Mouse (Mus musculus) hindbrain, embryonic 11.5 days (tissue): ENCODE results near the gene Zcchc17. TPM values are rescaled to one million over a fixed set of nuclear protein-coding genes. Genes with fewer than 3 reads are reported as not detected.

ENCODE experiments used
- ATAC-seq: fragments of 200-750 bp; cut with Nextera tagmentation; 2 replicates; pipeline ENCODE4 v1.8.0; 2017; ENCODE audit warnings: mild to moderate bottlenecking, moderate TSS enrichment, moderate library complexity; ENCODE audit not compliant: low FRiP score
- DNase-seq: peaks from one replicate; pipeline ENCODE4 v3.0.0-alpha.2; 2015; ENCODE audit warnings: low spot score
- H3K27ac ChIP-seq: fragments of 300-500 bp; sonication (generic); 2 replicates; pipeline ENCODE4 v1.5.1; 2014; ENCODE audit warnings: mild to moderate bottlenecking, low read depth, low read length
- H3K27me3 ChIP-seq: fragments of 300-500 bp; sonication (generic); 2 replicates; pipeline ENCODE4 v1.6.1; 2014; ENCODE audit warnings: mild to moderate bottlenecking, low read length, moderate library complexity, mixed read lengths; ENCODE audit not compliant: control insufficient read depth, insufficient read depth
- H3K36me3 ChIP-seq: fragments of 300-500 bp; sonication (generic); 2 replicates; pipeline ENCODE4 v1.6.1; 2014; ENCODE audit warnings: mild to moderate bottlenecking, low read length, moderate library complexity, mixed read lengths; ENCODE audit not compliant: control insufficient read depth, insufficient read depth
- H3K4me1 ChIP-seq: fragments of 300-500 bp; sonication (generic); replicated peaks from 2 replicates; pipeline ENCODE4 v1.6.1; 2014; ENCODE audit warnings: low read length, mixed read lengths; ENCODE audit not compliant: control insufficient read depth, insufficient read depth
- H3K4me2 ChIP-seq: fragments of 300-500 bp; sonication (generic); replicated peaks from 2 replicates; pipeline ENCODE4 v1.6.1; 2014; ENCODE audit warnings: mild to moderate bottlenecking, low read depth, low read length
- H3K4me3 ChIP-seq: fragments of 300-500 bp; sonication (generic); 2 replicates; pipeline ENCODE4 v1.5.1; 2014; ENCODE audit warnings: low read depth, low read length
- H3K9ac ChIP-seq: fragments of 300-500 bp; sonication (generic); 2 replicates; pipeline ENCODE4 v1.6.1; 2014; ENCODE audit warnings: low read depth, low read length
- H3K9me3 ChIP-seq: fragments of 300-500 bp; sonication (generic); 2 replicates; pipeline ENCODE4 v1.6.1; 2016; ENCODE audit warnings: low read length; ENCODE audit not compliant: control insufficient read depth
- WGBS: fragments of 180-500 bp; shearing (Covaris S2); extraction: QIAGEN DNeasy Blood & Tissue Kit; methylation state at CpG from one replicate; pipeline ENCODE4 v1.1.7; 2014; 5-methylcytosine and 5-hydroxymethylcytosine counted together
- polyA plus RNA-seq: library from polyadenylated mRNA; unstranded; fragments of >200 nt; fragmentation: Nextera tagmentation; extraction: Ambion mirVana; gene quantifications from 2 replicates; pipeline ENCODE4 v1.2.1, GENCODE M21; 2014

Gene Zcchc17
- polyA plus RNA-seq, 1 experiment from 2014 or later: 85.1 TPM

DNA sequence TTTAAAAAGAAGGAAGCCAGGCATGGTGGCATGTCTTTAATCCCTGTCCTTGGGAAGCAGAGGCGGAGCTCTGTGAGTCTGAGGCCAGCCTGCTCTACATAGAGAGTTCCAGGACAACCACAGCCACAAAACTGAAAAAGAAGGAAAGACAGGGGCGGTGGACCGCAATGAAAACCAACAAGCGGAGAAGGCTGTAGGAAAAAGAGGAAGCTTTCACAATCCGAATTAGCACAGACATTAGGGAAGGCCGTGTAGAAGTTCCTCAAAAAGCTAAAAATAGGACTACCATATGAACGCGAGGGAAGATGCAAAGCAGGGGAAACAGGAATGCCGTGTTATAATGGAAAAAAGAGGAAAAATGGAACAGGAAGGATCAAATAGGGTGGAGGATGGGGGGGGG, 75.9 kb downstream of the Zcchc17 start:
- H3K9me3 ChIP-seq: no peaks in the 10 kb centered on the region
- 89% methylated on average over 9 of the region's 9 CpGs for WGBS
- no peak overlapping the region for H3K4me3 ChIP-seq
- no peaks in the 10 kb centered on the region for H3K36me3 ChIP-seq
- H3K4me1 ChIP-seq: 0 out of 2 replicates have a peak, but pooled peaks cover 2% of the 10 kb centered on the region
- ATAC-seq (no peak), DNase-seq (no peak)
- no peak overlapping the region for H3K4me2 ChIP-seq
- H3K9ac ChIP-seq: no peak overlapping the region
- no peaks in the 10 kb centered on the region for H3K27me3 ChIP-seq
- H3K27ac ChIP-seq: no peak overlapping the region

DNA sequence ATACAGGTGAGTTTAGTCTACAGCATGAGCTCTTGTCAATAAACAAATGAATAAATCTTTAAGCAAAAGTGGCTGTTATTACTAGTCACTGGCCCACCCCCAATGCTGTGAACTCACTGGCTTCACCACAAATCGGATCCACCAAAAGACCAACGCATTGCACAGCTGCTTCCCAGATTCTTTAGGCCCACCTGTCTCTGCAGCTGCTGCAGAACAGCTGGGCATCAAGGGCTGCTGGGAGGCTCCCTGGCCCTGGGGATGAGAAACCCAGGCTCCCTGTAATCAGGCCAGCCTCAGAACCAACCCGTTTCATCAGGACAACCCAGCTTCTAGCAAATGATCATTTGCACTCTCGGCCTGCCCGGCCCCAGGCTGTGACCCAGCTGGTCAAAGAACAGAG, 76.9 kb downstream of the Zcchc17 start:
- ATAC-seq (no peak), DNase-seq (no peak)
- no peaks in the 10 kb centered on the region for H3K36me3 ChIP-seq
- 76% methylated on average over 5 of the region's 5 CpGs for WGBS
- H3K9ac ChIP-seq: no peak overlapping the region
- H3K4me1 ChIP-seq: 0 out of 2 replicates have a peak, but pooled peaks cover 2% of the 10 kb centered on the region
- H3K27me3 ChIP-seq: no peaks in the 10 kb centered on the region
- H3K27ac ChIP-seq: no peak overlapping the region
- H3K4me2 ChIP-seq: no peak overlapping the region
- no peaks in the 10 kb centered on the region for H3K9me3 ChIP-seq
- H3K4me3 ChIP-seq: no peak overlapping the region

DNA sequence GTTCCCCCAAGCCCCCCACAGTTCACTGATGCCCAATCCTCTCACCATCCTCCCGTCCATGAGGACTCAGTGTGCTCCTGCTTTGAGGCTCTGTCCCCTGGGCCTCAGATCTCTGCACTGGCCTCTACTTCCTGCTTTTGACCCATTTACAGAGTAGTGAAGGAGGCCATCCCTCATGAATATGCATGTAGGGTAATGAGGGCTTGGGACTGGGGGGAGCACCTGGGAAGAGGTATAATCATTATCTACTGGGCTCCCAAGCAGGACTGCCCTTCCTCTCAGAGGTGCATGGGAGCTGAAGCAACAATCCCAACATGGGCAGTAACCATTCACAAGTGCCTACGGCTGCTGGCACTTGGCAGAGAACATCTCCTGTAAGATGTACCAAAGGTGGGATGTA, 80.6 kb downstream of the Zcchc17 start, which contains the start of gene Serinc2:
Serinc2 (minus strand) TSS at position 101 of the 400 bp plus-strand sequence.
- 69% methylated on average over 2 of the region's 2 CpGs for WGBS

DNA sequence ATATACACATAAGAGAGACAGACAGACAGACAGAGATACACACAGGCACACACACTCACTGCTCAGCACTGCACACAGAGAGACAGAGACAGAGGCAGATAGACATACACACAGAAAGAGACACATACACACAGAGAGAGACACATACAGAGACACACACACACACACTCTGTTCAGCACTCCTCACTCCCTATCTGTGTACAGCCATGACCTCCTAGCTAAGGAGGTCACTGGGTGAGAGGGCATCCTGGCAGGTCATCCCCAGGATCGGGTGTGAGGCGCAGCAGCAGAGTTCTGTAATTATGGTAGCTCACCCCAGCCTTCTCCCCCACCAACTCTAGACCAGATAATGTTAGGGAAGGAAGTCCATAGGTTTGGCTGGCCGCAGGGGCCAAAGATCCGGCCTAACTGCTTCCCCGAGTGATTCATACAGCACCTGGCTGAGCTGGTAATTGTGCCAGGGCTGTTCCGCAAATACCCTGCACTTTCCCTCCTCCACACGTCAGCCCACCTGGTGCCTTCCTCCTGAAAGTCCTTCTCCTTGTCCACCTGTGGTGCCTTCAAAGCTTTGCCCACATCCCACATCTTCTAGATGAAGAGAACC, 83.1 kb downstream of the Zcchc17 start:
- Histone ChIP-seq H3K27me3 (no peaks in the 10 kb centered on the region), H3K36me3 (no peaks in the 10 kb centered on the region), H3K27ac (no peak overlapping the region), H3K4me3 (no peak overlapping the region), H3K4me1 (peaks cover 4% of the 10 kb centered on the region; the same call in 1 of the 2 replicates), H3K9me3 (no peaks in the 10 kb centered on the region), H3K9ac (0 out of 2 replicates have a peak overlapping the region, but pooled peaks have one; percentile 24), H3K4me2 (no peak overlapping the region)
- 63% methylated on average over 7 of the region's 7 CpGs for WGBS
- no peak for DNase-seq
- no peak for ATAC-seq

More for the DNA sequence above, 80.6 kb downstream of the Zcchc17 start, which contains the start of gene Serinc2:
- Histone ChIP-seq H3K27ac (no peak within 1 kb of the TSS), H3K4me2 (no peak within 1 kb of the TSS), H3K27me3 (no peaks in the 10 kb centered on the region), H3K4me3 (no peak within 1 kb of the TSS), H3K4me1 (0 out of 2 replicates have a peak, but pooled peaks cover 2% of the 10 kb centered on the region), H3K9me3 (no peaks in the 10 kb centered on the region), H3K9ac (no peak within 1 kb of the TSS), H3K36me3 (no peaks in the 10 kb centered on the region)
- ATAC-seq: no peak
- DNase-seq: no peak

DNA sequence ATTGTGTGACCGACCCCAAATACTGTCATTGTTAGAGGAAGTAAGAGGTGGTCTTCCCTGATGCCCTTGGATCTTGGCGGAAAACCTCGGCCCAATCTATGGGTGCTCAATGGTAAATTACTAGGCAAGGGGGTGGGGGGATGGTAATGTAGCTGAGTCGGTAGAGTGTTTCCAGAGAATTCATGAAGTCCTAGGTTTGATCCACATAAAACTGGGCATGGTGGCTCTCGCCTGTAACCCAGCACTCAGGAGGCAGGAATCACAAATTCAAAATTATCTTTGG, 84.0 kb downstream of the Zcchc17 start:
- WGBS: 45% methylated on average over 5 of the region's 5 CpGs
- ATAC-seq (no peak), DNase-seq (no peak)
- no peaks in the 10 kb centered on the region for H3K36me3 ChIP-seq
- peak overlapping the region; percentile 60 for H3K4me3 ChIP-seq
- peak overlapping the region; percentile 82; the same call in 1 of the 2 replicates for H3K9ac ChIP-seq
- H3K27ac ChIP-seq: peak overlapping the region; percentile 96; the same call in 1 of the 2 replicates
- H3K4me2 ChIP-seq: peak overlapping the region; percentile 59
- H3K9me3 ChIP-seq: no peaks in the 10 kb centered on the region
- H3K27me3 ChIP-seq: no peaks in the 10 kb centered on the region
- peaks cover 4% of the 10 kb centered on the region; the same call in 1 of the 2 replicates for H3K4me1 ChIP-seq

DNA sequence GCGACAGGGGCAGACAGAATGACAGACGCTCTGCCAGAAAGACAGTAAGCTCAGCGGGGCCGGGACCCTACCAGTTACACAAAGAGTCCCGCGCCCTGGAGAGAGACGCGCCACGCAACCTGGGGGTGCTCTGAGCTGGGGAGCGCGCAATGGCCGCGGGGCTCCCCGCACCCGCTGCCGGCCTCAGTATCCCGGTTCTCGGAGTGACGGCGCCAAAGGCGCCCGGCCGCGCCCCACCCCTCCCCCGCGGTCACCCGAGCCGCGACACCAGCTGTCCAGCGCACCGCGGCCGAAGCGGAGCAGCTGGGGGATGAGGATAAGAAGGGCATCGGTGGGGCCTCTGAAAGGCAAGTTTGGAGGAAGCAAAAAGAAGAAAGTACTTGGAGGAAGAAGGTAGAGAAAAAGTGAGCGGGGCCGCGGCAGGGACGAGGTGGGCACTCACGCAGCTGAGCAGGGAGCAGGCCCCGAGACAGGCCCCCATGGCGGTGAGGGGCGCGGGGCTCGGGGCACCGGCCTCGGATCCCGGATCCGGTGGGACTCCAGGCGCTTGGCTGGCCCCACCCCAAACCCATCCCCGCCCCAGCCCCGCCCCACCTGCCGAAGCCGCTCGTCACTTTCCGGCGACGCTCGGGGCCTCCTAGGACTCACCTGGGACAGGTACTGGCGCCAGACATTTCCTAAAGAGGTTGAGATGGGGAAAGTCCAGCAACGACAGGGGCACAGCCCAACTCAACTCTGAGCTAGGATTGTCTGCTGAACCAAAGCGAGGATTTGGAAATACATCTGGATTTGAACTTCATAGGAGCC, 84.5 kb downstream of the Zcchc17 start:
- Histone ChIP-seq H3K27ac (peak overlapping the region; percentile 96), H3K4me3 (peak overlapping the region; percentile 60), H3K4me2 (peak overlapping the region; percentile 59), H3K9ac (peak overlapping the region; percentile 82), H3K9me3 (no peaks in the 10 kb centered on the region), H3K36me3 (no peaks in the 10 kb centered on the region), H3K4me1 (peaks cover 3% of the 10 kb centered on the region; the same call in 1 of the 2 replicates), H3K27me3 (no peaks in the 10 kb centered on the region)
- ATAC-seq: peak; percentile 52; the same call in 1 of the 2 replicates
- 1% methylated on average over 55 of the region's 62 CpGs for WGBS
- DNase-seq: peak; percentile 73

DNA sequence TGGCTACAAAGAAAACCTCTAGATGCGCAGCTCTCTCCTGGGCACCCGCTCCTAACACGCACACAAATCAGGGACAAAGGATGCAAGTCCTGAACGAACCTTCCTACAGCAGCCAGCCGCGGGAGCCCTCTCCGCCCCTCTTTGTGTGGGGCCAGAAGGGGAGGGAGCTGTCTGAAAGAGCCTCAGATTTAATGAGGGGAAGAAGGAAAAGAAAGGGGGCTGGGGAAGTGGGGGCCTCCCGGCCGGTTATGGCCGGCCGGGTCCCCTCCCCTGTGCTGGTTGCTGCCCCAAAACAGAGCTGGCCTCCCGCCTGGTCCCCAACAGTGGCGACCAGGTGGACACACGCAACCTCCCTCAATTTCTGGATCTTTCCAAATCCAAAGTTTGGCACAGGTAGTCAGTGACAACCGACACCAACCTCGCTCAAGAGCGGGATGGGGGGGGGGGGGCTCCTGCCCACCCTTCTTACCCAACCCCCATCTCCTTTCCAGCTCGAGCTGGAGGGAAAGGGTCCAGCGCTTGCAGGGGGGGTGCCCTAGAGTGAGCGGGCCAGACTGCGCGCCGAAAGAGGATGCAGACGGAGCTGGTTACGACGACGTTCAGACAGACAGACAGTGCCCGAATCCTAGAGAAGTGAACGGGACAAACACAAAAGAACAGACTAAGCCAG, 85.3 kb downstream of the Zcchc17 start:
- 0% methylated on average over 27 of the region's 29 CpGs for WGBS

DNA sequence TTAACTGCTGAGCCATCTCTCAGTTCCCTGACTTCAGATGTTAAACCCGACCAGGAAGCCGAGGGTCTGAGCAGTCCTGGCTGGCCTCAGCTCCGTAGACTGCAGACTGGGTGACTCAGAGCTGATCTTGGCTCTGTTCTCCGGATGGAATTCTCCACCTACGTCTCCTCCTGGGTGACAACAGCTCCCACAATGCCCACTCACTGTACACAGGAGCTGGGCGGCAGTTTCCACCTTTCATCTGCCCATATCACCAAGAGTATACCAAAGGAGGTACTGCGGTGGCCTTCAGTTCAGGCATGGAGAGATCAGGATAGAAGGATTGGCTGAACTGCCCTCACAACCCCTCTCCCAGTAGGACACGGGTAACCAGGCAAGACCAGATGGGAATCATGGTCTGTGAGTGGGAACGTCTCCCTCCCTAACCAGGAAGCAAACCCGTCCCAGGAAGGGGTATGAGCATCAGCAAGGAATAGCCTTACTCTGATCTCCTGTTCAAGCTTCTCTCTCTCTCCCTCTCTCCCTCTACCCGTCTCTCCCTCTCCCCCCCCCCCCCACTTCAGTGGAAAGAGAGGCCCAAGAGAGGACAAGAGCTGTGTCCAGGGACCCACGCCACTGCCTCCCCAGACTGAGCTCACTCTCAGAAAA, 85.9 kb downstream of the Zcchc17 start:
- Histone ChIP-seq H3K4me2 (peak overlapping the region; percentile 59), H3K4me3 (peak overlapping the region; percentile 60), H3K27ac (peak overlapping the region; percentile 96), H3K9ac (peak overlapping the region; percentile 82), H3K27me3 (no peaks in the 10 kb centered on the region), H3K4me1 (peaks cover 3% of the 10 kb centered on the region; the same call in 1 of the 2 replicates), H3K9me3 (no peaks in the 10 kb centered on the region), H3K36me3 (no peaks in the 10 kb centered on the region)
- WGBS: 12% methylated on average over 12 of the region's 12 CpGs
- DNase-seq: no peak
- peak; percentile 11 for ATAC-seq

More for the DNA sequence above, 85.3 kb downstream of the Zcchc17 start:
- Histone ChIP-seq H3K27me3 (no peaks in the 10 kb centered on the region), H3K4me3 (peak overlapping the region; percentile 60), H3K4me2 (peak overlapping the region; percentile 59), H3K4me1 (peaks cover 3% of the 10 kb centered on the region; the same call in 1 of the 2 replicates), H3K36me3 (no peaks in the 10 kb centered on the region), H3K27ac (peak overlapping the region; percentile 96), H3K9me3 (no peaks in the 10 kb centered on the region), H3K9ac (peak overlapping the region; percentile 82)
- peak; percentile 86 for ATAC-seq
- DNase-seq: peak; percentile 82
